Mouse (Mus musculus) bone marrow, adult 2 months (tissue): ENCODE measurements at regions not wholly inside any gene's neighbourhood (a gene's known extent, or its start where the extent isn't known, plus 50 kb on each side); places are given as distances from the start of the nearest gene placed in this dataset.

Experiments used
- CTCF ChIP-seq: fragments of 200-500 bp; IDR thresholded peaks from 2 replicates; pipeline ENCODE4 v1.5.1; 2011; ENCODE audit warnings: low read length, control low read depth; ENCODE audit not compliant: control insufficient read depth, insufficient read depth
- POLR2A ChIP-seq: fragments of 200-500 bp; IDR thresholded peaks from 2 replicates; pipeline ENCODE4 v1.6.1; 2011; ENCODE audit warnings: low read depth, mild to moderate bottlenecking, control low read depth, low read length, borderline replicate concordance; ENCODE audit not compliant: control insufficient read depth

- no peak for TF ChIP-seq CTCF
- TF ChIP-seq POLR2A: no peak
Measured at GRCm38 (mm10) chr14:45992870-45993135, 334.9 kb upstream of the Ddhd1 start.
